Mouse (Mus musculus) MN1 (cell line): Measurements from ENCODE around the gene Gm20509.
"Not testable (repeated sequence)": the region's sequence is repeated elsewhere in the genome, so short reads cannot be mapped to it uniquely, and the experiment has no call there.

ENCODE experiments used
- DNase-seq: peaks from one replicate; pipeline ENCODE4 v3.0.0-alpha.2; 2016; ENCODE audit warnings: low spot score

Gene Gm20509

DNA sequence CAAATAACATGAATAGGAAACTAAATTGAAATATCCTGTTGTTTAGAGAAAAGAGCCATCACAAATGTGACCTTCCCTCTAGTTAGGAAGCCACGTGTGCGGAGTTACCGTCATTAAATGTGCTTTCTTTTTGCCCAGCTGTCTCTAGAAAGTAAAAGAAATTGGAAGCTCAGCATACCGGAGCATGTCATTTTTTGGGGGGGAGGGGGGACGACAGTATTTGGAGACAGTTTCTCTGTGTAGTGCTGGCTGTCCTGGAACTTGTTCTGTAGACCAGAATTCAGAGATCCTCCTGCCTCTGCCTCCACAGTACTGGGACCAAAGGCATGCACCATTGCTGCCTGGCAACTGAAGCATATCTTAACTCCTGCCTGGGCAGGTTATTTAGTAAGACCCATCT lies 734 bp upstream of the Gm20509 start, which contains the start of gene Khdc3:
Khdc3 (plus strand) TSS at position 301 of the 400 bp plus-strand sequence.
- no peak for DNase-seq

- no peak for DNase-seq
Observed at GRCm38 (mm10) chr9:73103159-73103879, 1.0 kb downstream of the Gm20509 start.

DNA sequence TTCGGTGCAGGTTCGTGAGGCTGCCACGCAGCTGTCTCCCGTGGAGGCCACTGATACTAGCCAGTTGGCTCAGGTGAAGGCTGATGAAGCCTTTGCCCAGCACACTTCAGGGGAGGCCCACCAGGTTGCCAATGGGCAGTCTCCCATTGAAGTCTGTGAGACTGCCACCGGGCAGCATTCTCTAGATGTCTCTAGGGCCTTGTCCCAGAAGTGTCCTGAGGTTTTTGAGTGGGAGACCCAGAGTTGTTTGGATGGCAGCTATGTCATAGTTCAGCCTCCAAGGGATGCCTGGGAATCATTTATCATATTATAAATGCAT lies 1.6 kb downstream of the Gm20509 start:
- DNase-seq, result no peak

DNA sequence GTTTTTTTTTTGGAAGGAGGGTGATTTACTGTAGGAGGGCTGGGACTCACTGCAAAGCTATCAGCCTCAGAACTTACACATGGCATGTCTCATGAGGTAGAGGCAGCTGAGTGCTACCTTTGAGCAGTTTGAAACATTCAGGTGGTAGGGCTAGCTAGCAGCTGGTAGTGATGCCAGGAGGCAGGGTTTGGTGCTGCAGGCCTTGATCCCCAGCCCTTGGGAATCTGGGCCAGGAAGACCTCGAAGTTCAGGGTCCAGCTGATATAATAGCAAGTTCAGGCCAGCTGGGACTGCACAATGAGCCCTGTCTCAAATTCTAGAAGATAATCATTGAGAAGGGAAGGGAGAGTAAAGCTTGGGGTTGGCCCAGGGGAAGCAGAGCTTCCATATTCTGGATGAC lies 2.9 kb downstream of the Gm20509 start:
- no peak for DNase-seq

- DNase-seq, result no peak
Observed at GRCm38 (mm10) chr9:73105771-73106170, 3.5 kb downstream of the Gm20509 start.

DNA sequence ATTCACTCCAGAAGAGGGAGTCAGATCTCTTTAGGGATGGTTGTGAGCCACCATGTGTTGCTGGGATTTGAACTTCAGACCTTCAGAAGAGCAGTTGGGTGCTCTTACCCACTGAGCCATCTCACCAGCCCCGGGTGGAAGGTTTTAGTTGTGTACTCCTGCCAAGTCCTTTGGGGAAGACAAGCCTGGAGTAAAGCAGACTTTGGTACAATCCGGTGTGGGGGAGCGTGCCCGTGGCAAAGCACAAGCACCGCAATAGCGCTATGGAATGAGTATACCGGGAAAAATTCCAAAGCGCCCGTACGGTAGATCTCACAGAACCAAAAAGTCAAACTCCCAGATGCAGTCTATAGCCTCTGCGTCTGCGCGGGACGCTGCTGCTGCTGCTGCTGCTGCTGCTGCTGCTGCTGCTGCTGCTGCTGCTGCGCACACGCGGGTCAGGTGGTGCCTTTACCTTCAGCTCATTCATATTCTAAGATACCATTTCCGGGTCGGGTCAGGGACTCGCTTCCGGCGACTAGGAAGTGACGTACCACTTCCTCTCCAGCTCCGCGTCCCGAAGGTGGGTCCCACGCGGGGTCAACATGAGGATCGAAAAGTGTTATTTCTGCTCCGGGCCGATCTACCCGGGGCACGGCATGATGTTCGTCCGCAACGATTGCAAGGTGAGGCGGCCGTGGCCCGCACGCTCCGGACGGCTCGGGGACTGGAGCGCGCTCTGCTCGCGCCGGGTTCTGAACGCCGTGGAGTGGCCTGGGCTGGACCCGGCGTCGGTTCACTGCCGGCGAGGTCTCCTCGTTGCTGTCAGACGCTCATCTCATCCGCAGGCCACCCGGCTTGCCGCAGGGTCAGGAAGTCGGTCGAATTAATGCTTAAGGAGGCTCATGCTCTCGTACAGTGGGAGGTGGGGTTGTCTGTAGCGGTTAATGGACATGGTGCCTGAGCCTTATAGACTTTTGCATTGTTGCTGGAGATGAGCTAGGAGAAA lies 10.9 kb downstream of the Gm20509 start, which contains the start of gene Rsl24d1:
Rsl24d1 (plus strand) TSS at position 508 of the 988 bp plus-strand sequence.
- DNase-seq, result peak; percentile 91

DNA sequence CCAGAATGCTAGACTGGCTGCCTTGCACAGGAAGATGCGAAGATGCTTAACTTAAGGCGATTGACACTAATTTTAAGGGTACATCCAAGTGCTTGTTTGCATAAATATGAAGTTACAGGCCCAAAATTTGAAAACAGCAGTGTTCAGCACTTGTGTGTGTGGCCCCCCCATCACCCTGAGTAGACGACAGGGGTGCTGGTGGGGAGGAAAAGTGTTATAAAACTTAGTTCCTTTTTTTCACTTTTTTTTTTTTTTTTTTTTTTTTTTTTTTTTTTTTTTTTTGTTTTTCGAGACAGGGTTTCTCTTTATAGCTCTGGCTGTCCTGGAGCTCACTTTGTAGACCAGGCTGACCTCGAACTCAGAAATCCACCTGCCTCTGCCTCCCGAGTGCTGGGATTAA lies 14.4 kb downstream of the Gm20509 start:
- not testable (repeated sequence) for DNase-seq

- DNase-seq, result no peak
Observed at GRCm38 (mm10) chr9:73118012-73118411, 15.7 kb downstream of the Gm20509 start.

- peak; percentile 34 for DNase-seq
Observed at GRCm38 (mm10) chr9:73121735-73122134, 19.5 kb downstream of the Gm20509 start.

DNA sequence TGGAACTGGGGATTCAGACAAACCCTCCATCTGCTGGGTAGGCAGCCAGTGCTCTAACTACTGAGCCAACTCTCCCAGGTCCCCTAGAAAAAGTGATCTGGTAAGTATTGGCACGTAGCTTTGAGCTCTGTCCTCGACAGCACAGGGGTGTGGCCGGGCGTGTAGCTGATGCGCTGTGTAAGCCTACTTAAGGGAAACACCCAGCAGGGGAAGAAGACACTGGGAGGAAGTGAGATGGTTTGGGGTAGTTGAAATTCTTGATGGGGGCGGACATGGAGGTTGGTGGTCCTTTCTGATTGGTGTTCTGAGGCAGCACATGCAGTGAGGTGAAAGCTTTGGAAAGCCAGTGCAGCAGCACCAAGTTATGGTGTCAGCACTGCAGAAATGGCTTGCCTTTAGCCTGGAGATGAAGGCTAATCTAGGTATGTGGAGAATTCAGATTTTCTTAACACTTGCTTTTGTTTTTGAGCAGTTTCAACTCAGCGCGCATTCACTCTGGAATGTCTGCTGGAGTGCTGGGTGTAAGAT lies 22.8 kb downstream of the Gm20509 start:
- no peak for DNase-seq

DNA sequence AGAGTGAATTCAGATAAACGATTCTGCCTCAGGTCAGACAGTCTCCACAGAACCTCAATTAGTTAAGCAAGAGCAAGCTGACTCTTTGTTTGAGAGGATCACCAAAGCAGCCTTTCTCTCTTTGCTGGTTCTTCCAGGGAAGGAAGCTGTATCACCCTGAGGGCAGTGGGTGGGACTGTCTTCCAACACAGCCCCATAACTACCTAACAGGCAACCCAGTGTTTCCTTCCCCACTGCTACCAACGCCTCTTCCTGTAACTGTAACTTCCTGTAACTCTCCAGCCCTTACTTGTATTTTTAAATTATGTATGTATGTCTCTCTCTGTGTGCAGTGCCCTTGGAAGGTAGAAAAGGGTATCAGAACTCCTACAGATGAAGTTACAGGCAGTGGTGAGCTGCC lies 25.2 kb downstream of the Gm20509 start:
- DNase-seq, result no peak

- no peak for DNase-seq
Observed at GRCm38 (mm10) chr9:73129875-73130274, 27.6 kb downstream of the Gm20509 start.

- DNase-seq, result no peak
Observed at GRCm38 (mm10) chr9:73130529-73130928, 28.3 kb downstream of the Gm20509 start.

DNA sequence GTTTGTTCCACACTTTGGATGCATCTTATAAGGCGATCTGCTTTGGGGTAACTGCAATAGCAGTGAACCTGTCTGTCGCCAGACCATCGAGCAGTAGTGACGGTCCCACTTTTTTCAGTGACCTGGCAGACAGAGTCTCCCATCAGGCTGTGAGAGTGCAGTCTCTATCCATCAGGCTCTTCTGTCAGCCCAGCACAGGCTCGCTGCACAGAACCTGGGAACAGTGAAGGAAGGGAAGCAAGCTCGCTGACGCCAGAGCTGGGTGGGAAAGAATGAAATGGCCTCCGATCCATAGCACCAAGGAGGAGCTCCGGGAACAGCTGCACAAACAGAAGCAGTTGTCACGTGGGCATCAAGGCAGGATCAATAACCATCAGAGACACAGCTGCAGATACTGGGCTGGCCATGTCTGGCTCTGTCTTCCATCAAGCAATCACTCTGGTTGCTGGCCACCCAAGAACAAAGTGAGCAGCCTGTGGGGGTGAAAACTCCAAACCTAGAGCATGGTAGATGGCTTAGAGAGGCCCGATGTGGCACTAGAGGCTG lies 35.1 kb downstream of the Gm20509 start:
- no peak for DNase-seq

DNA sequence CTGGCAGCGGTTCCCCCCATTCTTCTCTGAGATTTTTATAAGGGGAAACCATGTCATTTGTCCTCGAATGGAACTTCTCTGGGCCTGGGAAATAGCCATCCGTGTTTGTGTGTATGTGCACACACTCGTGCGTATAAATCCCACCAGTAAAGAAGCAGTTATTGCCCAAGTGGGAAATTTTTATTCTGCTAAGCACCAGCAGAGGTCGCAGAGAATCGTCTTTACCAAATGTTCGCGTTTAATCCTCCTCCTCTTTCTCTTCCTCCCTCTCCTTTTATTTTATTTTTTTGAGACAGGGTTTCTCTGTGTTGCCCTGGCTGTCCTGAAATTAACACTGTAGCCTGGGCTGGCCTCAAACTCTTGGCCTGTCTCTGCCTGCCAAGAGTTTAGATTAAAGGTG lies 52.1 kb downstream of the Gm20509 start:
- no peak for DNase-seq

DNA sequence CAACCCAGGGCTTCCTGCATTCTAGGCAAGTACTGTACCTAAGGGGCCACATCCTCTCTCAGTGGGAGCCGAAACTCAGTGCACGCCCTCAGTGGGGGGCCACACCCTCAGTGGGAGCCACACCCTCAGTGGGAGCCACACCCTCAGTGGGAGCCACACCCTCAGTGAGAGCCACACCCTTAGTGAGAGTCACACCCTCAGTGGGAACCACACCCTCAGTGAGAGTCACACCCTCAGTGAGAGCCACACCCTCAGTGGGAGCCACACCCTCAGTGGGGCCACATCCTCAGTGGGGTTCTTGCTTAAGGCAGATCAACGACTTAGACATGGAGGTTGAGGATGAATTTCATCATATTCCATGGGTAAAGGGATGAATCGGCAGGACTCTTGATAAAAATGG lies 55.7 kb downstream of the Gm20509 start:
- DNase-seq, result no peak

DNA sequence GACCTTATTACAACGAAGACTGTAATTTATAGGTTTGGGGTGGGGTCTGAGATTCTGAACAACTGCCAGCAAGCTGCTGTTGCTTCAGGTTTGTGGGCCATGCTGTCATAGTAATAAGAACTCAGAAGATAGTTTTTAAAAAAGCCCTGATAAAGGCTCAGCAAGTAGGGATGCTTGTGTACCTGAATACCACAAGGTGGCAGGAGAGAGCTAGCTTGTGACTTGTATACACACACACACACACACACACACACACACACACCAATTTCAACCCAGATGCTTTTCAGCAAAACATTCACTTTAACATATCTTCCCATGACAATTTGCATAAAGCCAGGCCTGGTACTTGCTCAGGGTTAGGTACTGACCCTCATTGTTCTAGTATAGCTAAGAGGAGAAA lies 57.0 kb downstream of the Gm20509 start:
- DNase-seq, result no peak

- peak; percentile 18 for DNase-seq
Observed at GRCm38 (mm10) chr9:73162571-73163333, 60.5 kb downstream of the Gm20509 start.

DNA sequence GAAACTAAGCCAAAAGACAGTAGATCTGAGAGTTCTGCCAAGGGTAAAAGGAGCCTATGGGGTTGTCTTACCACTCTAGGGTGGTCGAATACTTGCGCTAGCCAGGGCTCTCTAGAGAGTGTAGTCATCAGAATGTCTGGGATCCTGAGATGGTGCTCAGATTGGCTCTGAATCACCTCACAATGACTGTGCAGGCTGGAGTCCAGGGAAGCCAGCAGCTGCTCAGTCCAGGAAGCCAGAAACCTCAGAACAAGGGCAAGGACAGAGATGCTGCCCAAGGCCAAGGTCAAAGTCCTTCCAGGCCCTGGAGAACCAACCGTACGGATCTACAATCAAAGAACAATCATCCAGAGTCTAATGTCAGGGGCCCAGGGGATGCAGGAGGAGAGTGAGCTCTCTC lies 63.4 kb downstream of the Gm20509 start:
- DNase-seq, result no peak
